Mouse (Mus musculus): ENCODE data around the gene Hist1h2ac. TPM values are rescaled to one million over a fixed set of nuclear protein-coding genes. Genes with fewer than 3 reads are reported as not detected.
"Not testable (repeated sequence)": the region's sequence is repeated elsewhere in the genome, so short reads cannot be mapped to it uniquely, and the experiment has no call there.

The Hist1h2ac gene
- polyA plus RNA-seq, 1 experiment from 2014 or later, result 0.20 TPM

DNA sequence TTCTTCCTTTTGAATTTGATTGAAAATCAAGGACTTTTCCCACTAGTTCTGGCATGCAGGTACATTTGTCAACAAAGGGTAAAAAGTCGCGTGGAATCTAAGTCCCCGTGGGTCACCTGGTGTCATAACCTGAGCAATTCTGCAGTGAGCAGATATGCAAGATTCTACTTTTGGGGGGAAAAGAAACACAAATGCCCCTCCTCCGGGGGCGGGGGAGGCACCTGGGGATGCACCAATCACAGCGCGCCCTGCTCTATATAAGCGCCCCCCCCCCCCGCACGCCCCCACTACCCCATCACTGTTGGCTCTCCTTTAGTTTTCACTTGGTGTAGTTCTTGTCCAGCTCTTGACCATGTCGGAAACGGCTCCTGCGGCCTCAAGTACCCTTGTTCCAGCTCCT lies 11.8 kb upstream of the Hist1h2ac start, which contains the start of gene Hist1h1t:
Gene Hist1h1t, plus strand, starts transcription at position 301 of the 400 bp plus-strand sequence.
- peaks cover 5% of the 10 kb centered on the region; the same call in 1 of the 2 replicates for H3K79me2 ChIP-seq (ENCODE audit: inconsistent target)
- H3K36me3 ChIP-seq (ENCODE audit: inconsistent target), result no peaks in the 10 kb centered on the region
- H3K4me3 ChIP-seq (ENCODE audit: inconsistent target), result no peak within 1 kb of the TSS
- H3K27ac ChIP-seq, result no peak within 1 kb of the TSS
- 74% methylated on average over 11 of the region's 13 CpGs for WGBS (ENCODE audit: missing documents)

DNA sequence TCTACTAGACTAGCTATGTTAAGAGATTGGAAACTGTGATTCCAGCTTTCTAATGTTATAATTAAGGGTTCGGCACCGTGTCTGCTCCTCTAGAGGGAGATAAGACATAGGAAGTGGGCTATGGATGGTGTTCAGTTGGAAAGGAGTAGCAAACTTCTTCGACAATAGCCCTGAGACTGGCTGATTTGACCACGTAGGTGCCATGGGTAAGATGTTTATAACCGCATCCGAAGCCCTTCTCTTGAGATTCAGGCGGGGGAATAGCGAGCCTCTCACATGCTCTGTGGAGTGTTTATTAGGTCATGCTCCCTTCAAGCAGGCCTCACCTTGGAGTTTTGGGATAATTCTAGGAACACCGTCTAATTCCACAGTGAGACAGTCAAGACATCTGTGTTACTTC lies 11.2 kb upstream of the Hist1h2ac start:
- WGBS (ENCODE audit: missing documents), result 92% methylated on average over 9 of the region's 9 CpGs
- Histone ChIP-seq H3K27ac (no peak overlapping the region), H3K36me3 (ENCODE audit: inconsistent target) (no peaks in the 10 kb centered on the region), H3K79me2 (ENCODE audit: inconsistent target) (peaks cover 8% of the 10 kb centered on the region; the same call in 1 of the 2 replicates), H3K4me3 (ENCODE audit: inconsistent target) (no peak overlapping the region)

DNA sequence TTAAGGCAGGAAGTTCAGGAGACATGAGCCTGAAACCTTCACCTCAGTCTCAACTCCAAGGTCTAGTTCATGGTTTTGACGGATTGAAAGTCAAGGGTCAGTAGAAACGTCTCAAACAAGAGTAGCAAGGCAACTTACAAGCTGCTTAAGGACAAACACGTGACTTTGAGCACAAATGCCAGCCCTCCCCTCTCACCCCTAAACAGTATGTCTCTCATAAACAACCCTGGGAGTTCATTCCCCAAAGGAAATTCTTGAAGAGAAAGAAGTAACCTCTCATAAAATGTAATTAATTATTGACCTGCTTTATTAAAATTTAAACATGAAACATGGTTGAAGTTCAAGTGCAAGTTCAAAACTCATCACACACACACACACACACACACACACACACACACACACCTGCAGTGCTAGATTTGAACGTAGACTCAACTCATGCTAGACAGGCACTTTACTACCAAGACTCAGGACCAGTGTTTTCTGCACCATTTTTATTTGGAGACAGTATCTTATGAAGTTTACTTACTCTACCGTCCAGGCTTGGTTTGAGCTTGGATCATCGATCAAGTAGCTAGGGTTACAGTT lies 10.2 kb upstream of the Hist1h2ac start:
- peaks cover 17% of the 10 kb centered on the region; the same call in 1 of the 2 replicates for H3K79me2 ChIP-seq (ENCODE audit: inconsistent target)
- H3K27ac ChIP-seq, result no peak overlapping the region
- H3K4me3 ChIP-seq (ENCODE audit: inconsistent target), result no peak overlapping the region
- 96% methylated on average over 6 of the region's 6 CpGs for WGBS (ENCODE audit: missing documents)
- no peaks in the 10 kb centered on the region for H3K36me3 ChIP-seq (ENCODE audit: inconsistent target)

DNA sequence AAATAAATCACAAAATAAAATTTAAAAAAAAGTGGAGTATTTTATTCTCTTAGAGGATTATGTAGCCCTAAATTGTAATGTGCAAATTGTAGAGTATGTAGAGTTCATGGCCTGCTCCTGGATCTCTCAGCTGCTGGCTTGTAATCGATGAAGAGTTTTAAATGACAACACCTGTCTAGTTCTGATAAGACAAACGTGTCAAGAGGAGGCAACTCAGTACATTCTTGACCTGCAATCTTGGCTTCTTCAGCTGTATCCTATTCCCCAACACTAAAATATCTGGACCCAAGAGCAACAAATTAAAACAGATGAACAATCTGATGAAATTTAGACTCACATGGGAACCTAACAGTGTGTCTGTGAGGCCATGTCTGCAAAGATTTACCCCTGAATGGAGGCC lies 5.7 kb upstream of the Hist1h2ac start:
- Histone ChIP-seq H3K36me3 (ENCODE audit: inconsistent target) (no peaks in the 10 kb centered on the region), H3K27ac (no peak overlapping the region), H3K79me2 (ENCODE audit: inconsistent target) (peaks cover 56% of the 10 kb centered on the region; the same call in 1 of the 2 replicates), H3K4me3 (ENCODE audit: inconsistent target) (no peak overlapping the region)
- WGBS (ENCODE audit: missing documents), result 92% methylated on average over 2 of the region's 2 CpGs

DNA sequence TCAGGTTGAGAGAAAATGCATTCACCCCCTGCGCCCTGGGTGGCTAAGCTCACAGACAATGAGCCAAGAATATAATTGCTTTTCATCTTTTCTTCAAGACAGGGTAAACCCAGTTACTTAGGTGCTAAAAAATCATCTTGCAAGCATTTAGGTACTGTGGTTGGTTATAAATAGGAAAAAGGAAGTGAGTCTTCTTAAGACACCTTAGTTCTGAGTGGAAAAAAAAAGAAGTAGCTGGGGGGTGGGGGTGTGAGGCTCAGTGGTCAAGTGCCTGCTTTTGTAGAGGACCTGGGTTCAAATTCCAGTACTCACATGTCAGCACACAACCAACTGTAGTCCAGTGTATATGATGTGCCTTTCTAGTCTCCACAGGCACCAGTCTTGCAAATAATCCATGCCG lies 5.2 kb upstream of the Hist1h2ac start:
- H3K27ac ChIP-seq, result no peak overlapping the region
- 91% methylated on average over 1 of the region's 2 CpGs for WGBS (ENCODE audit: missing documents)

DNA sequence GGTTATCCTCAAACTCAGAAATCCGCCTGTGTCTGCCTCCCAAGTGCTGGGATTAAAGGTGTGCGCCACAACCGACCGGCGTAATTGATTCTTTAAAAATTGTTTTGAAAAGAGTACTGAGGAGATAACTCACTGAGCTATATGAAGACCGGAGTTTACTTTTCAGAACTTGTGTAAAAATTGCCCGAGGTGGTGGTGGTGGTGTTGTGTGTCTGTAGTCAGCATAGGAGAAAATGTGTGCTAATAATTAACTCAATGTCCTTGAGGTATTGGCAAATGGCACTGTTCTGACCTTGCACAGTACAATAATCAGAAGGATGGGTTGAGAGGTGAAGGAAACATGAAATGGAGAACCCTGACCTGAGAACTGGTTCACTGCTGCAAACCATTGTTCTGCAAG lies 4.2 kb upstream of the Hist1h2ac start:
- H3K79me2 ChIP-seq (ENCODE audit: inconsistent target), result peaks cover 56% of the 10 kb centered on the region; the same call in 1 of the 2 replicates
- 97% methylated on average over 7 of the region's 7 CpGs for WGBS (ENCODE audit: missing documents)
- no peaks in the 10 kb centered on the region for H3K36me3 ChIP-seq (ENCODE audit: inconsistent target)
- no peak overlapping the region for H3K4me3 ChIP-seq (ENCODE audit: inconsistent target)
- H3K27ac ChIP-seq, result no peak overlapping the region

More for the DNA sequence above, 5.2 kb upstream of the Hist1h2ac start:
- peaks cover 56% of the 10 kb centered on the region; the same call in 1 of the 2 replicates for H3K79me2 ChIP-seq (ENCODE audit: inconsistent target)
- H3K36me3 ChIP-seq (ENCODE audit: inconsistent target), result no peaks in the 10 kb centered on the region
- no peak overlapping the region for H3K4me3 ChIP-seq (ENCODE audit: inconsistent target)

DNA sequence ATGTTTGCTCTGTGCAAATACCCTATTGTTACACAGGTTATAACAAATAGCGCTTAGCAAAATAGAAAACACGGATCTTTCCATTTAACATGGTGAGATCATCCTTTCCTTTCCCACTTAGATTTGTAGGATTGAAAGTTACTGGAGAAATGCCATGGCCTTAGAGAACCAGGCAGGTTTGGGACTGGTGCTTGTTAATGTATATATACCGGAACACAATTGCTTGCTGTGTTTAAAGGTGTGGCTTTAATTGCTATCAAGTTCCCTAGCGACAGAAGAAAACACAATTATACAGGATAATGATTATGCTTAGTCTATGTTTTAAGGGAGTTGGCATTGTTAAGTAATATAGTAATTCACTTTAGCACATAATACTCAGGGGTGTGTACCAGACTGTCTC lies 3.4 kb upstream of the Hist1h2ac start:
- 89% methylated on average over 4 of the region's 4 CpGs for WGBS (ENCODE audit: missing documents)
- H3K36me3 ChIP-seq (ENCODE audit: inconsistent target), result no peaks in the 10 kb centered on the region

DNA sequence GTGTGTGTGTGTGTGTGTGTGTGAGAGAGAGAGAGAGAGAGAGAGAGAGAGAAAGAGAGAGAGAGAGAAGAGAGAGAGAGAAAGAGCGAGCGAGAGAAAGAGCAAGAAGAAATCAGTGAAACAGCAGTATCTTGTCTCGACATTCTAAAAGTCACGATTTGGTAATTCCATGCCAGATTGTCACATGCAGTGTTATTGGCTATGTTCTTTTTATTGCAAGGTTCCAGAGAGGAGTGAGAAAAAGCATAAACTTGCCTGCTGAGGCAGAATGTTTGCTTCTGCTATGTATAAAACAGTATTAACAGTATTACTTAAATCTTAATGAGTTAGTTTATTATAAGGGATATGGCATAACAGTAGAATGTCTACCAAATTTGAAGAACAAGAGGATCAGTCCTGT lies 2.2 kb upstream of the Hist1h2ac start:
- no peaks in the 10 kb centered on the region for H3K36me3 ChIP-seq (ENCODE audit: inconsistent target)
- H3K79me2 ChIP-seq (ENCODE audit: inconsistent target), result peaks cover 55% of the 10 kb centered on the region; the same call in 1 of the 2 replicates
- WGBS (ENCODE audit: missing documents), result 39% methylated on average over 4 of the region's 4 CpGs
- peak overlapping the region; percentile 44 for H3K4me3 ChIP-seq (ENCODE audit: inconsistent target)
- H3K27ac ChIP-seq, result peak overlapping the region; percentile 73

More for the DNA sequence above, 3.4 kb upstream of the Hist1h2ac start:
- no peak overlapping the region for H3K4me3 ChIP-seq (ENCODE audit: inconsistent target)
- peaks cover 56% of the 10 kb centered on the region; the same call in 1 of the 2 replicates for H3K79me2 ChIP-seq (ENCODE audit: inconsistent target)
- H3K27ac ChIP-seq, result no peak overlapping the region

DNA sequence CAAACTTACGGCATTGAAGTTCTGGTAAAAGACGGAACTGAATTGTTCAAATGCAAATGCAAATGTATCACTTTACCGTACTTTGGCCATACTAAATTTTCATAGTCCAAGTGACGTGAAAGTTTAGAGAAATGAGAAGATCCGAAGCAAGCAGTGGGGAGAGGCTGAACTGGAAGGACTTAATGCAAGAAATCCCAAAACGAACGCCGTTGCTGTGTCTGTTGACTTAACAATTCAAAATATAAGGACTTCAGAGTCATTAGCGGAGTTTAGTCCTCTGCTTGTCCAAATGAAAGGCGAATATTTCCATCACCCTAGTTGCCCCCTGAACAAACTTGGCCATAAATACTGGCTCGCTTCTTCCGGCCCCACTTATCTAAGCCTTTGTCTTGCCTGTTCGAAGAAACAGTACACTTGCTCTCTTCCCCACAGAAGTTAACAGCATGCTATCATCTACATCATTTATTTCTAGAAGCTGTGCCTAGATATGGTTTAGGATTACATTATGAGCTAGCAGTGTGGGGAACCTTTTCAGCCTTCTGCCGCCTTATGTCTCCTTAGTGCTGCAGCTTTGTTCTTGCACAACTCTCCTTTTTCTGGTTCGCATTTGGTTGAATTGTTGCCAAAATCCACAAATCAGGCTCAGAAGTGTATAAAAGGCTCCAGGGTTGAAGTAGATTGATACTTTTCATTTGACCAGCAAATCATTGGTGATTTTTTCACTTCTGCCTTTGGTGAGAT lies 1.5 kb upstream of the Hist1h2ac start:
- peak overlapping the region; percentile 44 for H3K4me3 ChIP-seq (ENCODE audit: inconsistent target)
- peaks cover 48% of the 10 kb centered on the region; the same call in 1 of the 2 replicates for H3K79me2 ChIP-seq (ENCODE audit: inconsistent target)
- WGBS (ENCODE audit: missing documents), result 3% methylated on average over 15 of the region's 15 CpGs
- no peaks in the 10 kb centered on the region for H3K36me3 ChIP-seq (ENCODE audit: inconsistent target)
- H3K27ac ChIP-seq, result peak overlapping the region; percentile 73

DNA sequence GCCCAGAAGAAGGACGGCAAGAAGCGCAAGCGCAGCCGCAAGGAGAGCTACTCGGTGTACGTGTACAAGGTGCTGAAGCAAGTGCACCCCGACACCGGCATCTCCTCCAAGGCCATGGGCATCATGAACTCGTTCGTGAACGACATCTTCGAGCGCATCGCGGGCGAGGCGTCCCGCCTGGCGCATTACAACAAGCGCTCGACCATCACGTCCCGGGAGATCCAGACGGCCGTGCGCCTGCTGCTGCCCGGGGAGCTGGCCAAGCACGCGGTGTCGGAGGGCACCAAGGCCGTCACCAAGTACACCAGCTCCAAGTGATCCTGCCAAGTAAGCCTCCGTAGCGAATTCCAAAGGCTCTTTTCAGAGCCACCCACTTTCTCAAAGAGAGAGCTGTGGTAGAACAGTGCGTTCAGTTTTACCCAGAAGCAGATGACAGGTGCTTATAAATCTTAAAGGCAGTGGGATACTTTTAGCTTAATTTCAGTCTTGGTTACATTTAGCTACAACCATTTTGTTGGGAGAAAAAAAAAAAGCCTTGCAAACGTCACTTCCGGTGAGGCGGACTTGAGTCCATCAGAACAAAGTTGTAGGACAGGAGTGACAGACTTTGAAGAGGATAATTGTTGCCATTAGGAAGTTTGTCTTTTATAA lies 672 bp upstream of the Hist1h2ac start:
- H3K4me3 ChIP-seq (ENCODE audit: inconsistent target), result peak overlapping the region; percentile 44
- H3K27ac ChIP-seq, result peak overlapping the region; percentile 73
- WGBS (ENCODE audit: missing documents), result 0% methylated on average over 7 of the region's 37 CpGs
- peaks cover 43% of the 10 kb centered on the region; the same call in 1 of the 2 replicates for H3K79me2 ChIP-seq (ENCODE audit: inconsistent target)
- H3K36me3 ChIP-seq (ENCODE audit: inconsistent target), result not testable (repeated sequence)

DNA sequence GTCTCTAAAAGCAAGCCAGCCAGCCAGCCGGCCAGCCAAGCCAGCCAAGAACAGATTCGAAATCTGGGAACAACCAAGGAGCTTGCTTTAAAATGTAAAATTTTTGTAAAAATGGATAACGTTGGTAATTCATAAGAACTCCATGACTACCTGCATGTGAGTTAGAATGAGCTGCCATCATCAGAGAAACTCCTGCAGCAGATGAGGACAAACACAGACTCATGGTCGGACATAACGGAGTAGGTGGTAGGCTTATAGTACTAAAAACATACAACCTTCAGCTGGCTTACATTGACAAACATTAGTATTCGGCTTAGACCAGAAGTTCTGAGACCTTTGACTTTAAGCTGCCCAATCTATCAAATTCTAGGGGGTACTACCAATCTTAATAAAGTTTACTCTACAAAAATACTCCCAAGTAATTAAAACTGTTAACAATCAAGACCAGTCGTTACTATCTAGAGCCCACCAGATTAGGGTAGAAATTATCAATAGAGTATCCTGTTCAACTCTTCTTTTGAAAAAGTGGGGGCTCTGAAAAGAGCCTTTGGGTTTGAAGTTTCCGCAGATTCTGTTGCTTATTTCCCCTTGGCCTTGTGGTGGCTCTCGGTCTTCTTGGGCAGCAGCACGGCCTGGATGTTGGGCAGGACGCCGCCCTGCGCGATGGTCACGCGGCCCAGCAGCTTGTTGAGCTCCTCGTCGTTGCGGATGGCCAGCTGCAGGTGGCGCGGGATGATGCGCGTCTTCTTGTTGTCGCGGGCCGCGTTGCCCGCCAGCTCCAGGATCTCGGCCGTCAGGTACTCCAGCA lies 597 bp downstream of the Hist1h2ac start:
- 55% methylated on average over 7 of the region's 30 CpGs for WGBS (ENCODE audit: missing documents)
- Histone ChIP-seq H3K79me2 (ENCODE audit: inconsistent target) (peaks cover 30% of the 10 kb centered on the region; the same call in 1 of the 2 replicates), H3K4me3 (ENCODE audit: inconsistent target) (peak overlapping the region; percentile 24), H3K27ac (peak overlapping the region; percentile 61)
- not testable (repeated sequence) for H3K36me3 ChIP-seq (ENCODE audit: inconsistent target)

DNA sequence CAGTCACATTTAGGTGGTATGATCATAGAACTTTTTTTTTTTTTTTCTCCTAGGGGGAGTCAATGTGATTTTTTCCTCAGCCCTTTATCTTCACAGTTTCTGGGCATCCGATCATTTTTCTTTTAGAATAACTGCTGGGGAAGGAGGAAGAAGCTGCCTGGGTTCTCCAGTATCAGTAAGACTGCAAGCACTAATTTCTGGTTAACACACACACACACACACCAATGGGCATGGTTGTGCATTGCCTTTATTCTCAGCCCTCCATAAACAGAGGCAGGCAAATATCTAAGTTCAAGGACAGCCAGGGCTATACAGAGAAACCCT lies 1.2 kb downstream of the Hist1h2ac start:
- no CpG with 5 or more reads among the region's 1 CpGs for WGBS (ENCODE audit: missing documents)
- H3K27ac ChIP-seq, result peak overlapping the region; percentile 61
- H3K4me3 ChIP-seq (ENCODE audit: inconsistent target), result peak overlapping the region; percentile 24; the same call in 1 of the 2 replicates
- H3K79me2 ChIP-seq (ENCODE audit: inconsistent target), result peaks cover 25% of the 10 kb centered on the region; the same call in 1 of the 2 replicates
- no peaks in the 10 kb centered on the region for H3K36me3 ChIP-seq (ENCODE audit: inconsistent target)

DNA sequence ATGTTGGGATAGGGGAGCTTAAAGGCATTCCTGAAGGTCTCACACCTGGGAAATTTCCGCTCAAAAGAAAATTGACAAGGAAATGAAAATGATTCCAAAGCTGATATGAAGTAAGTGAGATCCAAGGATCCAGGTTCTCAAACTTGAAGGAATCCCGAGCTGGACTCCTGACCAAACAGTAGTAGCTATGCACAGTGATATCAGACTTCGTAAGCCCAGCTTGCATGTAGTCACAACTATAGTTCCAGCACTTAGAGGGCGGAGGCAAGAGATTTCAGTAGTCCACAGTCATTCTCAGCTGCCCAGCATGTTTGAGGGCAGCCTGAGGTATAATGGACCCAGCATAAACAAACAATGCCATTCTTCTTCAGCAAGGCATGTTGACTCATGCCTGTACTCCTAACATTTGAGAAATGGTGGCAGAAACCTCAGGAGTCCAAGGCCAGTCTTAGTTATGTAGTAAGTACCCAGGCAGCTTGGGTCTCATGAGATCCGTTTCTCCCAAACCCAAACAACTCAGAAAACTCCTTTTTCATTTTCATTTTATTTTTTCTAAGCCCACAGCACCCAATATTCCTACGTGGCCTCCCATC lies 1.7 kb downstream of the Hist1h2ac start:
- WGBS (ENCODE audit: missing documents), result 93% methylated on average over 6 of the region's 6 CpGs
- no peak overlapping the region for H3K27ac ChIP-seq
- H3K36me3 ChIP-seq (ENCODE audit: inconsistent target), result no peaks in the 10 kb centered on the region
- peaks cover 20% of the 10 kb centered on the region; the same call in 1 of the 2 replicates for H3K79me2 ChIP-seq (ENCODE audit: inconsistent target)
- H3K4me3 ChIP-seq (ENCODE audit: inconsistent target), result no peak overlapping the region

DNA sequence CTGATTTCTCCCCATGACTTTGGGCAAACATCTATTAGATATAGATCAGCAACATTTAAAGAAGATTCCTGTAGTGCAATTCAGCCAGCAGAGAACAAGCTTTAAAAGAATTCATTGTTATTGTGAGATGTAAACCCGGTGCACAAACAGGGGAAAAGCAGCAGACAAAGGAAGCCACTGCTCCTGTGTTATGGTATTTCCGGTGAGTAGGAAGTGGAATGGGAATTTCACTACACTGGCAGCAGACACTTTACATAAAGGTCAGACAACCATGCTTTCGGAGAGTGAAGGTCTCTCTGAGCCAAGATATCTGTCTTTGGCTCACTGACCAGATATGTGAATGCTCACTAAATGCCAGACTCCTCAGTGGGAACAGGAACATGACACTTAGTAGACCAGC lies 21.2 kb downstream of the Hist1h2ac start:
- Histone ChIP-seq H3K79me2 (ENCODE audit: inconsistent target) (no peaks in the 10 kb centered on the region), H3K27ac (no peak overlapping the region), H3K36me3 (ENCODE audit: inconsistent target) (no peaks in the 10 kb centered on the region), H3K4me3 (ENCODE audit: inconsistent target) (no peak overlapping the region)
- WGBS (ENCODE audit: missing documents), result 73% methylated on average over 3 of the region's 3 CpGs
